Mouse (Mus musculus): ENCODE results near the gene Dact3.

DNA sequence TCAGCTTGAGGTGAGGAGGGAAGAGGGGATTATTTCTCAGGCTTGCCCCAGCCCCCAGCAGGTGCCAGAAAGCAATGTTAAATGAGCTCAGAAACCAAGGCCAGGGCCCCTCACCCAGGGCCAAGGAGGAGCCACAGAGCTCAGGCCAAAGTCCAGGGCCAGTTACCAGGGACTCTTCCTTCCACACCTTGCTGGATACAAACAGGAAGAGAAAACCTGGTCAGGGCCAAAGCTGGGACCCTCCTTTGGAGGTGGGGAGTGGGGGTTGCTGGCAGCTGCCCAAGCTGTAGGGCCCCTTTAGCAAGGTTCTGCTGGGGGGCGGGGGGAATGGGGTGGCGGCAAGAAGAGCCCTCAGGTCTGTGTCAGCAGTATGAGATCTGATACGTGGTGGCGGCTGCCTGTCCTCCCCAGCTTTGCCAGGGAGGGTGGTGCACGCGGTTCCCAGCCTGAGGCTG, 46.8 kb downstream of the Dact3 start:
- TF ChIP-seq CTCF (IDR thresholded peaks at IDR 0.05; ENCODE audit: extremely low read depth, insufficient read depth, insufficient read length, insufficient replicate concordance) = no peak
- no peak for TF ChIP-seq POLR2A (IDR thresholded peaks at IDR 0.05; ENCODE audit: low read depth, low read length)

Data from spleen, adult 2 months (tissue).